ENCODE assay signal across 8 mouse cellular contexts in genomic region chr9:69949641-69950040, GRCm38 (mm10).
"Had no signal": no experiment of that assay in that cellular context is flagged by ENCODE, and none has a peak within 500 bp of the region (broad histone marks: within the 10 kb centered on the region; RNA-seq: fewer than 3 reads in every experiment).

No protein-coding gene starts in this region.

- ATAC-seq: liver, postnatal 0 days; midbrain, embryonic 16.5 days had no signal

- H3K9me3 ChIP-seq: limb, embryonic 12.5 days; liver, embryonic 13.5 days; midbrain, embryonic 12.5 days; neural tube, embryonic 13.5 days had no signal

- H3K9ac ChIP-seq: limb, embryonic 12.5 days; liver, embryonic 13.5 days; liver, postnatal 0 days; midbrain, embryonic 12.5 days; neural tube, embryonic 13.5 days had no signal

- H3K27me3 ChIP-seq: limb, embryonic 12.5 days; liver, embryonic 13.5 days; midbrain, embryonic 12.5 days; neural tube, embryonic 13.5 days had no signal

- H3K4me2 ChIP-seq: limb, embryonic 12.5 days; liver, embryonic 13.5 days; midbrain, embryonic 12.5 days; neural tube, embryonic 13.5 days had no signal

- H3K4me1 ChIP-seq: limb, embryonic 12.5 days; liver, embryonic 13.5 days; midbrain, embryonic 12.5 days; neural tube, embryonic 13.5 days had no signal

- H3K27ac ChIP-seq: kidney, postnatal 0 days; layer of hippocampus, adult 2 months; limb, embryonic 12.5 days; liver, embryonic 13.5 days; midbrain, embryonic 12.5 days; neural tube, embryonic 13.5 days had no signal

- H3K36me3 ChIP-seq: limb, embryonic 12.5 days; liver, embryonic 13.5 days; midbrain, embryonic 12.5 days; neural tube, embryonic 13.5 days had no signal

- H3K4me3 ChIP-seq: layer of hippocampus, adult 2 months; limb, embryonic 12.5 days; liver, embryonic 13.5 days; midbrain, embryonic 12.5 days; neural tube, embryonic 13.5 days had no signal
